Mouse (Mus musculus) induced T-regulatory cell, adult 2 months (primary cell): ENCODE data around the gene Tmem265.
A peak's percentile ranks its signal among the peaks of the same experiment; 100 is the strongest.

ENCODE experiments used
- DNase-seq: peaks from one replicate; pipeline ENCODE4 v3.0.0-alpha.2; 2012; ENCODE audit warnings: low read depth

Tmem265 gene

GRCm38 (mm10) chr7:127561340-127561858, at the start of gene Tmem265:
Gene Tmem265, plus strand, starts transcription at chr7:127561390.
- no peak for DNase-seq

DNA sequence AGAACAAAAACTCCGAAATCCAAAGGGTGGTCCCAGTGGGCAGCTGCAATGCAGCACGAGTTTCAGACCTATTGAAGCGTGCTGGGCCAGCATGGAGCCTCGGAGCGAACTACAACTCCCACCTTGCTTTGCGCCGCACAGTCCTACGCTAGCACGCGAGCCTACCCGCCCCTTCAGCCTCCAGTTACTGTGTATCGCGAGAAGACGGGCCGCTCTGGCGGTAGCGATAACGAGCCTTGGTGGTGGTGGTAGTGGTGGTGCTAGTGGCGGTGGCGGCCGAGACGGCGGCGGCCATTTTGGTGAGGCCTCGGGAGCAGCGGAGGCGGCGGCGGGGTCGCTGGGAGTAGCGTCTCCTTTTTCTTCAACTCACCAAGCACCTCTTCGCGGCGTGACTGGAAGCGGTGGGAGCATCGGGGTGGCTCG, 49.4 kb upstream of the Tmem265 start, which contains the start of gene Srcap:
TSS of gene Srcap (plus strand) at position 176 of the 423 bp plus-strand sequence.
- peak; percentile 98 for DNase-seq

GRCm38 (mm10) chr7:127512231-127513015, 48.8 kb upstream of the Tmem265 start:
- DNase-seq, result peak; percentile 98

GRCm38 (mm10) chr7:127513016-127513390, 48.2 kb upstream of the Tmem265 start:
- DNase-seq, result no peak

DNA sequence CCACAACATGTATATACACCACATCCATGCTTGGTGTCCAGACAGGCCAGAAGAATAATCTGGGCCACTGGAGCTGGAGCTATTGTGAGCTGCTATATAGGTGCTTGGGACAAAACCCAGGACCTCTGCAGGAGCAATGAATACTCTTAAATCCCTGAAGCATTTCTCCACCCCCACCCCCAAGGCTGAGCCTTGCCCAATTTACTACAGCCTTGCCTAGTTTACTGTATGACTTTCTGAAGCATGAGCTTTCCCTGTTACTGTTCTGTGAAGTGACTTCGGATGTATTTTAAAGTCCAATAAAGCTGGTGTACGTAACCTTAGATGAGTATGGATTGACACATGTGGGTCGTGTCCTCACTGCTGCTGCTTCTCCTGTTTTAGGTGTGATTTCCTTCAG, 47.4 kb upstream of the Tmem265 start:
- DNase-seq, result no peak

DNA sequence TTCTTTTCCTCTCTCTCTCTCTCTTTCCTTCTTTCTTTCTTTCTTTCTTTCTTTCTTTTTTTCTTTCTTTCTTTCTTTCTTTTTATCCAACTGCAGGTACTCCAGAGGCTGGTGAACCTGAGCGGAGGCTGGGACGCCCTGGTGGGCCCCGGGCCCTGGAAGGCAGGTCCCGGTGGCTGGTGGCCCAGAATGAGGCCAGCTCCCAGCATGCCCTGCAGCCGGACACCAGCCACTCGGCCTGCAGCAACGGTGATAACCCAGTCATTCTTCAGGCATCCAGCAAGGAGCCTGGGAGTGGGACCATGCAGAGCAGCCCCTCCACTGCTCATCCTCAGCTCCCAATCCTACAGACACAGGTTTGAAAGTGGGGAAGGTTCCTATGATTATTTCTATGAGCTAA, 45.3 kb upstream of the Tmem265 start:
- DNase-seq, result no peak

- DNase-seq, result no peak
Observed at GRCm38 (mm10) chr7:127516344-127516743, 44.8 kb upstream of the Tmem265 start.

DNA sequence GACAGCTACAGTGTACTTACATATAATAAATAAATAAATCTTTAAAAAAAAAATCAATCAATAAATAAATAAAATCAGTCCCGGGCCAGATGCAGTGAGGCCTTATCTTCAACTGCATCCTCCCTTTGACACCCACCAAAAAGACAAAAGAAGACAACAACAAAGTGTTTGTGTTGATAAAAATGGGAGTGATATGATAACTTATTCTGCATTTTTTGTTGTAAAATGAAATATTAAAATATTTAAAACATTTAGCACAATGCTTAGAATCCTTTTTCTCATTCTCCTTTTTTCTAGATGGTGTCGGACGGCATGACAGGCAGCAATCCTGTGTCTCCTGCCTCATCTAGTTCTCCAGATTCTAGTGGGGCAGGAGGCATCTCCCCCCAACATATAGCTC, 41.9 kb upstream of the Tmem265 start, which contains the start of gene Gm42715:
TSS of gene Gm42715 (plus strand) at position 301 of the 400 bp plus-strand sequence.
- no peak for DNase-seq

- DNase-seq, result no peak
Observed at GRCm38 (mm10) chr7:127541671-127542070, 19.5 kb upstream of the Tmem265 start.

DNA sequence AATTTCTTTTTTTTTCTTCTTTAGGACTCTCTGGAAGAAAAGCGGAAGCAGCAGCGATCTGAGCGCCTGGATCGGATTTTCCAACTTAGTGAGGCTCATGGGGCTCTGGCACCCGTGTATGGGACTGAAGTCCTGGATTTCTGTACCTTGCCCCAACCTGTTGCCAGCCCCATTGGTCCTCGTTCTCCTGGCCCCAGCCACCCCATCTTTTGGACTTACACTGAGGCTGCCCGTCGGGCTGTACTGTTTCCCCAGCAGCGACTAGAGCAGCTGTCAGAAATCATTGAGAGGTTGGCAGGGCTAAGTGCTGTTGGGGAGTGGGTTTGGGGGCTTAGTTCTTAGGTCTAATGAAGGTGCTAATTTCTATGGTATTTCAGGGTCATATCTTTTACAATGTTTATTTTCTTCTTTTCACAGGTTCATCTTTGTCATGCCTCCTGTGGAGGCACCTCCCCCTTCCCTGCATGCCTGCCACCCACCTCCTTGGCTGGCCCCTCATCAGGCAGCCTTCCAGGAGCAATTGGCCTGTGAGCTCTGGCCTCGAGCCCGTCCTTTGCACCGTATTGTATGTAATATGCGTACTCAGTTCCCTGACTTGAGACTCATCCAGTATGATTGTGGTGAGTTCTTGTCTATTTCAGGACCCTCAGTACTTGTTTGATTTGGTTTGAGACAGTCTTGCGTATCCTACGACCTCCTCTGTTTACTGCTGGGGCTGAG, 11.9 kb upstream of the Tmem265 start:
- no peak for DNase-seq

DNA sequence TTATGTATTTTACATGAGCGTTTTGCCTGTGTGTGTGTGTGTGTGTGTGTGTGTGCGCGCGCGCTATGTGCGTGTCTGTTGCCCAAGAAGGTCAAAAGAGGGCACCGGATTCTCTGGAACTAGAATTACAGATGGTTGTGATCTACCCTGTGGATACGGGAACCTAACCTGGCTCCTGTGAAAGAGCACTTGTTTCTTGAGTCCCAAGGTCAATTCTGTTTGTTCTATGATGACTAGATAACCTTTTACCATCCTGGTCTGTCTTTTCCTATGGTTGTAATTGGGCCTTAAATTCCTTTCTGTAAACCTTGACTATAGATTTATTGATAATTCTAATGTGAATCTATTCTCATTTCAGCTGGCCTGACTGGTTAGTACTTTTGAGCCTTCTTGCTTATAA, 9.6 kb upstream of the Tmem265 start:
- no peak for DNase-seq

DNA sequence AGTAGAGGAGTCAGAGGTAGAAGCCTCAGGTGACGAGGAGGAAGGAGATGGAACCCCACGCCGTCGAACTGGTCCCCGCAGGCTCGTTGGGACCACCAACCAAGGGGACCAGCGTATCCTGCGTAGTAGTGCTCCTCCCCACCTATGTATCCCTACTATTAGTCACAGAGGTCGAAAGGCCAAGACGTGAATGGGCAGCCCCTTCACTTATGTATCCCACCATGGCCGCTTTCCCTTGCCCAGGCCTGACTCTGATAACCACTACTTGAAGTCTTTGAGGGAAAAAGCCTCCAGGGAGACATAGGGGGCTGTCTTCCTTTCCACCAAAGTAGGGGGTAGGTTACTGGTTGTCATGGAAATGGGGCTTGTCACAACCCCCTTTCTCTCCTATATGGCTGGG, 610 bp upstream of the Tmem265 start:
- DNase-seq, result no peak

DNA sequence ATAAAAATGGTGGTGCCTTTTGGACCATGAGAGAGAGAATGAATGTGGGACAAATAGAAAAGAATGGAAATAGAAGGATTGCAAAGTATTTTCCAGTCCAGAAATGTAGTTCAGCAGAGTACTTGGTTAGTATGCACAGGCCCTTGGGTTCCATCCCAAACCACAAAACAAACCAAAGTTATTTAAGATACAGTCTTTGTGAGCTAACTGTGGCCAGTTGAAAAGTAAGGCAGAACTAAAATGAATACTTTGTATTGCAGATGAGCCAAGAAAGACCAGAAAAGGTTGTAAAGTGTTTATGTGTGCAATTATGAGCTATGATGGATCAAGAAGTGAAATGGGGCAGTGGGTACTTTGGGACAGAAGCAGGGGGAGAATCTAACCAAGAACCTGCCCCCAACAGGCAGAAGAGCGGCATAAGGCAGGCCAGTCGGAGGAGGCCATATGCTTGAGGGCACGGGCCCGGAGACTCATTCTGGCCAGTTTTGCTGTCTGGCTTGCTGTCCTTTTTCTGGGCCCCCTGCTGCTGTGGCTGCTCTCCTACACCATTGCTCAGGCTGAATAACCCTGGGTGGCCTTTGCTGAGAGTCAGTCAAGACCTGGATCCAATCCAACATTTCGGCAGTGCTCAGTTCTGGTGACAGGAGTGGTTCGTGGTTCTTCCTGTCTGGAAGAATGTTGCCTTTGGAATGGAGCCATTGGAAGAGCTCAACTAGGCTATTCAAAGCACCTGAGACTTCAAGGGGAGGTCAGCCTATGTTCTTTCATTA, 3.4 kb downstream of the Tmem265 start:
- DNase-seq, result no peak

- peak; percentile 96 for DNase-seq
Observed at GRCm38 (mm10) chr7:127572895-127573471, 11.8 kb downstream of the Tmem265 start, which contains the start of gene Phkg2. Gene Phkg2, plus strand, starts transcription at chr7:127573340.

- DNase-seq, result no peak
Observed at GRCm38 (mm10) chr7:127573503-127574008, 12.4 kb downstream of the Tmem265 start.

DNA sequence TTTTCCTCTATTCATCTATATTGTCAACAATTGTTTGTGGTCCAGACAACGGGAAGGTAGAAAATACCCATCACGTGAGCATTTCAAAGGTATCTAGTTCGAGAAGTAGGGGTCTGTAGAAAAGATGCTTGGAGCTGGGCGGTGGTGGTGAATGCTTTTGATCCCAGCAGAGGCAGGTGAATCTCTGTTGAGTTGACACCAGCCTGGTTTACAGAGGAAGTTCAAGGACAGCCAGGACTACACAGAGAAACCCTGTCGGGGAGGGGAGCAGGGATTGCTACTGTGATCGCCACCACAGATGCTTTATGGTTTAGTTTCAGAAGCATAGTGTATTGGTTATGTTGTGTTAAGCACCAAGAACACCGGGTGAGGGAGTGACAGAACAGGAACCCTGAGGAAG, 12.9 kb downstream of the Tmem265 start:
- peak; percentile 54 for DNase-seq

GRCm38 (mm10) chr7:127583260-127583659, 22.1 kb downstream of the Tmem265 start:
- DNase-seq, result no peak

DNA sequence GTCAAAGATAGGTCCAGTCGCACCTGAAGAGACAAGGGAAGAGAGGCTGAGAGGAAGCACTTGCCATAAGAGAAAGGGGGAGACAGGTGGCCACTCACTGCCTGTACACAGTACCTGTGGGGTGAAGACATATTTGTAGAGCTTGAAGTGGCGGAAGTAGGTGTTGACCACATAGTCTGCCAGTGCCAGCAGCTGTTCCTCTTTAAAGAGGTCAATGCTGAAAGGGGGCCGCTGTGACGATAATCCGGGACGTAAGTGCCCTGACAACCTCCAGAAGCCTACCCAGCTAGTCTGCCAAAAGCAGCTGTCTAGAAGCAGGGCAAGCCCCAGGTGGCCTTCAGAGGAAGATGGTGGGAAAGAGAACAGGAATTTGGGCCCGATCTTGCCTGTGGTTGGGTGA, 23.8 kb downstream of the Tmem265 start:
- DNase-seq, result no peak

DNA sequence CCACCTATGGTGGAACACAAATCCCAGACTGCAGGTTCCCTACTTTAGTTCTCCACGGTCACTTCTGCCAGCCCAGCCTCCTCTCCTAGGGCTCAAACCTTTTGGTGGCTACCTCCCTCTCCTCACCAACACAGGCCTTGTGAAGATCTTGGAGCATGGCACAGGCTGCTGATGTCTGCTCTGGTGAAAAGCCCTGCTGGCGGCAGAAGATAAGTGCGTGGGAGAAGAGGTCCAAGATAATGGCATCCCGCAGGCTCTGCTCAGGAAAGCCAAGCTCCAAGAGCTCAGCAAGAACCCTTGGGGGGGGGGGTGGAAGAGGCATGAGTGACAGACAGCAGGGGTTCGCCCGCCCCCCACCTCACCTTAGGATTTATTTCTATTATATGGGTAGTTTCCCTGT, 25.0 kb downstream of the Tmem265 start:
- no peak for DNase-seq

- DNase-seq, result no peak
Observed at GRCm38 (mm10) chr7:127587196-127587595, 26.0 kb downstream of the Tmem265 start.

DNA sequence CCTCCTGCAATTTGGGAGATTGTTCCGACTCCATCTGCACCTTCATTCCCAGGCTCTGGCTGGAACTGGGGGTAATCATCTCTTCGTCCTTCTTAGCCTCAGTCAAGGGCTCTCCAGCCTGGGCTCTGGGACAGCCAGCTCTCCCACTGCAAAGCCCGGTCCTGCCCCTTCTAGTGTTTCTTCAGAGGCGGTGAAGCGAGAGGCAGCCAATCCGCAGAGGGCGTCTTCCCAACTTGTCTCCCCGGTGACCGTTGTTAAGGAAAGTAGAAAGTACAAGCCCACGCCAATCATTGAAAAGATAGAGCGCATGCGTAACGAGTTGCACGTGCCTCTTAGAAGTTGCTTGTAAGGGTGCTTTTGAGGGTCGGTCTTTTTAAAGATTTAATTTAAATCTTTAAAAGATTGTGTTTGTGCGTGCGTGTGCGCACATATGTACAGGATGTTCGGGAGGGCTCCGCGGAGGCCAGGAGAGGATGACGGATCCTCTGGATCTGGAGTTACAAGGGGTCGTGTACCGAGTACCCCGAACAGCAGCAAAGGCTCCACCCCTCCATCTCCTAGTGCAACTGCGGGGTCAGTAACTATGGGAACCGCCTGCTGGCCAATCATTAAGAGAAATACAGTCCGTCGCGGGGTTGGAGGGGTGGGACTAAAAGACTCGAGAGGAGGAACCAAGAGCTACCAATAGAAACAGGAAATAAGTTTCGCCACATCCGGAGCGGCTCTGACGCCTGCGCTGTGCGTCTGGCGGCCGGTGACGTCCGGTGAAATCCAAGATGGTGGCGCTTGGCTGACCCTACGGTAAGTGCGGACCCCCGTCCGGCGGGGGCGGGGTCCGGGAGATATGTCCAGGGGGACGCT, 27.1 kb downstream of the Tmem265 start, which contains the start of the genes Ccdc189 and Rnf40:
TSS of gene Ccdc189 (minus strand) at position 585 of the 861 bp plus-strand sequence.
TSS of gene Rnf40 (plus strand) at position 757 of the 861 bp plus-strand sequence.
- DNase-seq, result peak; percentile 98
